Mouse (Mus musculus) hindbrain, embryonic 10.5 days (tissue): ENCODE data around the gene Lin7a. TPM values are rescaled to one million over a fixed set of nuclear protein-coding genes. Genes with fewer than 3 reads are reported as not detected.

Experiments
- DNase-seq: peaks from one replicate; pipeline ENCODE4 v3.0.0-alpha.2; 2017; ENCODE audit warnings: low spot score
- H3K27ac ChIP-seq: fragments of 300-500 bp; sonication (generic); 2 replicates; pipeline ENCODE4 v1.5.1; 2016; ENCODE audit warnings: mild to moderate bottlenecking, moderate library complexity
- H3K27me3 ChIP-seq: fragments of 300-500 bp; sonication (generic); 2 replicates; pipeline ENCODE4 v1.6.1; 2016; ENCODE audit warnings: mild to moderate bottlenecking; ENCODE audit not compliant: poor library complexity, insufficient read depth, severe bottlenecking
- H3K36me3 ChIP-seq: fragments of 300-500 bp; sonication (generic); 2 replicates; pipeline ENCODE4 v1.6.1; 2016; ENCODE audit warnings: mild to moderate bottlenecking, moderate library complexity
- H3K4me1 ChIP-seq: fragments of 300-500 bp; sonication (generic); replicated peaks from 2 replicates; pipeline ENCODE4 v1.6.1; 2016; ENCODE audit warnings: mild to moderate bottlenecking
- H3K4me3 ChIP-seq: fragments of 300-500 bp; sonication (generic); 2 replicates; pipeline ENCODE4 v1.5.1; 2016; ENCODE audit warnings: mild to moderate bottlenecking, moderate library complexity
- H3K9me3 ChIP-seq: fragments of 300-500 bp; sonication (generic); 2 replicates; pipeline ENCODE4 v1.6.1; 2016; ENCODE audit warnings: mild to moderate bottlenecking, moderate library complexity
- WGBS: fragments of 180-500 bp; shearing (Covaris S2); methylation state at CpG from one replicate; pipeline ENCODE4 v1.1.7; 2016; 5-methylcytosine and 5-hydroxymethylcytosine counted together
- polyA plus RNA-seq: library from polyadenylated mRNA; unstranded; fragments of >200 nt; fragmentation: Nextera tagmentation; extraction: Ambion mirVana; gene quantifications from 2 replicates; pipeline ENCODE4 v1.2.1, GENCODE M21; 2016

Gene Lin7a
- 3.8 and 10.5 TPM in 2 replicates for polyA plus RNA-seq

- H3K9me3 ChIP-seq = no peaks in the 10 kb centered on the region
- 2% methylated on average over 38 of the region's 38 CpGs for WGBS
- peaks cover 43% of the 10 kb centered on the region for H3K27me3 ChIP-seq
- peak within 1 kb of the TSS; percentile 86 for H3K27ac ChIP-seq
- H3K36me3 ChIP-seq = no peaks in the 10 kb centered on the region
- DNase-seq = peak; percentile 68
- peaks cover 13% of the 10 kb centered on the region; the same call in 1 of the 2 replicates for H3K4me1 ChIP-seq
- peak within 1 kb of the TSS; percentile 76 for H3K4me3 ChIP-seq
Measured at GRCm38 (mm10) chr10:107271321-107272130, at the start of gene Lin7a. TSS of gene Lin7a (plus strand) at chr10:107271686.

- DNase-seq = no peak
- H3K27me3 ChIP-seq = no peaks in the 10 kb centered on the region
- 94% methylated on average over 2 of the region's 2 CpGs for WGBS
- H3K27ac ChIP-seq = no peak overlapping the region
- no peaks in the 10 kb centered on the region for H3K4me1 ChIP-seq
- no peak overlapping the region for H3K4me3 ChIP-seq
- H3K36me3 ChIP-seq = no peaks in the 10 kb centered on the region
- H3K9me3 ChIP-seq = no peaks in the 10 kb centered on the region
Measured at GRCm38 (mm10) chr10:107221726-107222125, 49.8 kb upstream of the Lin7a start.

- Histone ChIP-seq H3K9me3 (no peaks in the 10 kb centered on the region), H3K36me3 (no peaks in the 10 kb centered on the region), H3K4me3 (no peak overlapping the region), H3K27me3 (no peaks in the 10 kb centered on the region), H3K4me1 (no peaks in the 10 kb centered on the region), H3K27ac (no peak overlapping the region)
- 89% methylated on average over 8 of the region's 8 CpGs for WGBS
- no peak for DNase-seq
Measured at GRCm38 (mm10) chr10:107222406-107223185, 48.9 kb upstream of the Lin7a start.

GRCm38 (mm10) chr10:107223186-107223440, 48.4 kb upstream of the Lin7a start:
- H3K27me3 ChIP-seq = no peaks in the 10 kb centered on the region
- no peaks in the 10 kb centered on the region for H3K9me3 ChIP-seq
- WGBS = 86% methylated on average over 3 of the region's 3 CpGs
- H3K4me1 ChIP-seq = no peaks in the 10 kb centered on the region
- no peak overlapping the region for H3K4me3 ChIP-seq
- DNase-seq = no peak
- no peaks in the 10 kb centered on the region for H3K36me3 ChIP-seq
- H3K27ac ChIP-seq = no peak overlapping the region

GRCm38 (mm10) chr10:107223821-107224220, 47.7 kb upstream of the Lin7a start:
- Histone ChIP-seq H3K27ac (no peak overlapping the region), H3K36me3 (no peaks in the 10 kb centered on the region), H3K4me1 (no peaks in the 10 kb centered on the region), H3K4me3 (no peak overlapping the region), H3K27me3 (no peaks in the 10 kb centered on the region), H3K9me3 (no peaks in the 10 kb centered on the region)
- 91% methylated on average over 3 of the region's 3 CpGs for WGBS
- no peak for DNase-seq

GRCm38 (mm10) chr10:107224596-107225330, 46.7 kb upstream of the Lin7a start:
- H3K4me1 ChIP-seq = no peaks in the 10 kb centered on the region
- 86% methylated on average over 6 of the region's 6 CpGs for WGBS
- no peaks in the 10 kb centered on the region for H3K36me3 ChIP-seq
- H3K27me3 ChIP-seq = no peaks in the 10 kb centered on the region
- H3K4me3 ChIP-seq = no peak overlapping the region
- H3K9me3 ChIP-seq = no peaks in the 10 kb centered on the region
- DNase-seq = no peak
- no peak overlapping the region for H3K27ac ChIP-seq

- Histone ChIP-seq H3K9me3 (no peaks in the 10 kb centered on the region), H3K27me3 (no peaks in the 10 kb centered on the region), H3K4me1 (no peaks in the 10 kb centered on the region), H3K4me3 (no peak overlapping the region), H3K36me3 (no peaks in the 10 kb centered on the region), H3K27ac (no peak overlapping the region)
- no peak for DNase-seq
- 72% methylated on average over 4 of the region's 4 CpGs for WGBS
Measured at GRCm38 (mm10) chr10:107225331-107225835, 46.1 kb upstream of the Lin7a start.

- no peaks in the 10 kb centered on the region for H3K36me3 ChIP-seq
- no peaks in the 10 kb centered on the region for H3K4me1 ChIP-seq
- no peaks in the 10 kb centered on the region for H3K27me3 ChIP-seq
- H3K27ac ChIP-seq = no peak overlapping the region
- H3K4me3 ChIP-seq = no peak overlapping the region
- WGBS = 84% methylated on average over 4 of the region's 4 CpGs
- DNase-seq = no peak
- no peaks in the 10 kb centered on the region for H3K9me3 ChIP-seq
Measured at GRCm38 (mm10) chr10:107225871-107226270, 45.6 kb upstream of the Lin7a start.

- Histone ChIP-seq H3K9me3 (no peaks in the 10 kb centered on the region), H3K36me3 (no peaks in the 10 kb centered on the region), H3K27me3 (no peaks in the 10 kb centered on the region), H3K4me1 (no peaks in the 10 kb centered on the region), H3K4me3 (no peak overlapping the region), H3K27ac (no peak overlapping the region)
- WGBS = 88% methylated on average over 1 of the region's 1 CpGs
- no peak for DNase-seq
Measured at GRCm38 (mm10) chr10:107227901-107228300, 43.6 kb upstream of the Lin7a start.

GRCm38 (mm10) chr10:107228776-107229175, 42.7 kb upstream of the Lin7a start:
- H3K9me3 ChIP-seq = no peaks in the 10 kb centered on the region
- H3K27ac ChIP-seq = no peak overlapping the region
- H3K4me3 ChIP-seq = no peak overlapping the region
- H3K36me3 ChIP-seq = no peaks in the 10 kb centered on the region
- H3K27me3 ChIP-seq = no peaks in the 10 kb centered on the region
- DNase-seq = no peak
- WGBS = 88% methylated on average over 5 of the region's 5 CpGs
- no peaks in the 10 kb centered on the region for H3K4me1 ChIP-seq

- DNase-seq = no peak
- Histone ChIP-seq H3K27me3 (no peaks in the 10 kb centered on the region), H3K9me3 (no peaks in the 10 kb centered on the region), H3K4me1 (no peaks in the 10 kb centered on the region), H3K4me3 (no peak overlapping the region), H3K27ac (no peak overlapping the region), H3K36me3 (no peaks in the 10 kb centered on the region)
- 75% methylated on average over 3 of the region's 3 CpGs for WGBS
Measured at GRCm38 (mm10) chr10:107229416-107229815, 42.1 kb upstream of the Lin7a start.

- no peaks in the 10 kb centered on the region for H3K27me3 ChIP-seq
- H3K4me3 ChIP-seq = no peak overlapping the region
- H3K9me3 ChIP-seq = no peaks in the 10 kb centered on the region
- no peaks in the 10 kb centered on the region for H3K36me3 ChIP-seq
- DNase-seq = no peak
- 86% methylated on average over 8 of the region's 8 CpGs for WGBS
- no peak overlapping the region for H3K27ac ChIP-seq
- H3K4me1 ChIP-seq = no peaks in the 10 kb centered on the region
Measured at GRCm38 (mm10) chr10:107230081-107230850, 41.2 kb upstream of the Lin7a start.
